Mouse (Mus musculus) cerebral cortex, adult 2 months (tissue): ENCODE measurements around the gene Tenm4.

Experiments
- WGBS: fragments of 180-500 bp; shearing (Covaris S2); methylation state at CpG from one replicate; pipeline ENCODE4 v1.1.7; 2018; 5-methylcytosine and 5-hydroxymethylcytosine counted together

The Tenm4 gene

DNA sequence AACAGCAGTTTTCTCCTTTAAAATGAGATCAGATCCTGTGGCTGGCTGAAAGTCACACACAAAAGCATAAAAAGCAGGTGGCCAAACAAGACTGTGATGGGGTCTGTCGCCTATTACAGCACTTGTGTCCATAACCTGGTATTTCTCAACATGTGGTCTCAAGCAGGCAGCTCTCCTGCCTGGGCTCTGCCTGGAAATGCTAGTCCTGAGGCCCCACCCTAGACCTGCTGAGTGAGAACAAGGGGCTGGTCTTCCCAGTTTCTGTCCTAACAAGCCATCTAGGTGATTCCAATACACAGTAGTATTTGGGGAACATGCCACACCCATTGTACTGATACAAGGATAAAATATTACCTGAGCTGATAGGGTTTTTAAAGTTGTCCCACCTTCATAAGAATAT, 73.8 kb downstream of the Tenm4 start:
- 83% methylated on average over 1 of the region's 1 CpGs for WGBS

DNA sequence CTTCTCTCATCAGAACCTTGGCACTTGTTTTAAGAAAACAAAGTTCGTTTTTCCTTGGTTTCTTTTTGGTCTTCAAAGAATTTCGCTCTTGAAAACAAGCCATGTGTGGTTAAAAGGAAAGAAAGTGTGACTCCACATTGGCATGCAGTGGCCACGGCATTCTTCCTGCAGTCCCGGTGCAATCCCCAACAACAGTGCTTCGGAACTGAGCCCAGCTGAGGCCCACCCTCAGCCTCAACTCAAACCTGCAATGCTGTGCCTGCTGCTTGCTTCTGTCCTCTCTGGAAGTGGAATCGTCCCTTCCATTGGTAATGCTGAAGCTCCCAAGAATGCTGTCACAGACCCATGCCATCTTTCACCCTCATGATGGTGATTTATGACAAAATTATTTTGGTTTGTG, 88.6 kb downstream of the Tenm4 start:
- 52% methylated on average over 6 of the region's 6 CpGs for WGBS

DNA sequence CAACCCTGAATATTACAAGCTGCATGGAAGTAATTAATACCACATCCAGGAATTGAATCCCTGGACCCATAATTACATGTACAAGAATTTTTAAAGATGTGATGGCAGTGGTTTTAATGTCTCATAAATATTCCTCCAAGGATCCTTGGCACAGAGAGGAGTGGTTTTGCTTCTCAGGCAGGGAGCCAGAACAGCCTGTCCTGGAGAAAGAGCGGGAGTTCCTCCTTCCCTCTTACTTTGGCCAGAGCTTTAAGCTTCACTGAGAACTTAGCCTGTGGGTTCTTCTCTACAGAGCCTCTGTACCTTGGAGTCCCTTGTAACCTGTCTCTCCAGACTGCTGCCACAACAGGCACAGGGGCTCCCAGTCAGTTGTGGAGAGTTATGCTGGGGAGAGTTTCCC, 94.9 kb downstream of the Tenm4 start:
- 52% methylated on average over 1 of the region's 1 CpGs for WGBS

DNA sequence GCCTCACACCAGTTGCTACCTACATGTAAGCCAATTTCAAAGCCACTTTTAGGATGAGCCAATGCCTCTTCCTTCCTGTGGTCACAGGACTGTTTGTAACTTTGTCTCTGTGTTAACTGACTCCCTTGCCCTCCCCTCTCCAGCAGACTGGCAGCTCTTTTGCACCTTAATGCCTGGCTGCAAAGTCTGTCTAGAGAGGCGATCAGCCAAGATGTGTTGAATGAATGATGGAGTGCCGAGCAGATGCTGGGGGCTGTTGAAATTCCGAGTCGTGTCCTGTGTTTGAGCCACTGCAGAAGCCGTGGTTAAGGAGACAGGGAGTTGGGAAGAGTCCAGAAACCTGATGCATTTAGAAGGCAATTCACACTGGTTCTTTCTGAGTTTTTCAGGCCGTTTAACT, 96.2 kb downstream of the Tenm4 start:
- WGBS: 24% methylated on average over 6 of the region's 6 CpGs

DNA sequence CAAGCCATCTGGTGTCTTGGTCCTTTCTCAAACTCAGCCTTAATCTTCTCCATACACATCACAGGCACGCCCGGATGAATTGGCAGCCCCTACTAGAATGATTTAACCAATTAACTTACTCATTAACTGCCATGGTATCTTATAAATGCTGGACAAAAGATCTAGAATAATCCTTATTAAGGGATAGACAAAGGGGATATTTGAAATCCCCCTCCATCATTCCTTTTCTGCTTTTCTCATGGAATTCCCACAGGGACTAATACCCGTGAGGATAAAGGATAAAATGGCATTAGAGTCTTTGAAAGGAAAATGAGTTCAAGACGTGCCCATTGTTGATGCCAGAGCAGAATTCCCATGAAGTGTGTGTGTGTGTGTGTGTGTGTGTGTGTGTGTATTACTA, 99.6 kb downstream of the Tenm4 start:
- WGBS: 81% methylated on average over 4 of the region's 4 CpGs

DNA sequence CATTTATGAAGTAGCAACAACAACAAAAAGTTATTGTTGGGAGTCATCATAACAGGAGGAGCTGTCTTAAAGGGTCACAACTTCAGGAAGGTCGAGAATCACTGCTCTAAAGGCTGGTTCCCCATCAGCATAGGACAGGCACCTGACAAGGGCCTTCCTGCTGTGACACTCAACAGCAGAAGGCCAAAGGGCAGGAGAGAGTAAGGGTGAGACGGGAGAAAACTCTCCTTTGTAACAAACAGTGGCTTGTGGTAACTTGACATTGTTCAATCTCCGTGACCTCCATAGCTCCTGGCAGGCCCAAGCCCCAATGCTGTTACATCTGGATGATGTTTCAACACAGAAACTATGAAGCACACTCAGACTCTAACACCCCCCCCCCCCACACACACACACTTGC, 101.0 kb downstream of the Tenm4 start:
- WGBS: 91% methylated on average over 3 of the region's 3 CpGs

DNA sequence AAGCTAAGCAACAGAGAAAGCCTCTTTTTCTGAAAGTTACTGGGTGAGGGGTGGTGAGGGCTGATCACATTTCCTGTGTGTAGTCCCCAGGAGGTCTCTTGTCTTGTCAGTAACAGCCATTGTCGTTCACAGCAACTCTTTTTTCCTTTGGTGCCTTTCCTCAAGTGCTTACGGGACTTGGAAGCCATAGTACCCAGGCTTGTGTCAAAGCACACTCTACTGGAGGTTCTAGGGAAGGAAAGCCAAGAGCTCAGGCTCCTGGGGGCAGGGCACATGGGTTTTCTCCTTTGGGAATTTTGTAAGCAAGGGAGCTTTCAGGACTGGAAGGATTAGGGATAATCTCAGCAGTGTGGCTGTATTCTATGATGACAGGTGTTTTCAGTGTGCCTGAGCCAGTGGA, 103.4 kb downstream of the Tenm4 start:
- WGBS: 82% methylated on average over 2 of the region's 2 CpGs

DNA sequence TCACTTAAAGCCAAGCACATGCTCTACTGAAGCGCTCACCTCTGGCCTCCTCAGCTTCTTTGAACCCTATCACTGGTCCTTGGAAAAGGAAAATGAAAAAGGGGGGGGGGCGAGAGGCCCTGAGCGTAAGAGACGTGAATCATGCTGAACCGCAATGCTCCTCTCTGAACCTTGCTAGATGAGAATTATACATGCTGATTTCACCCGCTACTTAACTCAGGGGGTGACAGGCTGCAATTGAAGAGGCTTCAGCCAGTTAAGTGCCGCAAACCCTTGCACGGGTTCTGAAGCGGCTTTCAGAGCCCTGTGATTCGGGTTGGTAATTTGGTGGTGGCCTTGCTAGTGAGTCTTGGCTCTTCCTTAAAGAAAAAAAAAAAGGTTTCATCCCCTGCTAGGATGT, 106.5 kb downstream of the Tenm4 start:
- 72% methylated on average over 10 of the region's 10 CpGs for WGBS

DNA sequence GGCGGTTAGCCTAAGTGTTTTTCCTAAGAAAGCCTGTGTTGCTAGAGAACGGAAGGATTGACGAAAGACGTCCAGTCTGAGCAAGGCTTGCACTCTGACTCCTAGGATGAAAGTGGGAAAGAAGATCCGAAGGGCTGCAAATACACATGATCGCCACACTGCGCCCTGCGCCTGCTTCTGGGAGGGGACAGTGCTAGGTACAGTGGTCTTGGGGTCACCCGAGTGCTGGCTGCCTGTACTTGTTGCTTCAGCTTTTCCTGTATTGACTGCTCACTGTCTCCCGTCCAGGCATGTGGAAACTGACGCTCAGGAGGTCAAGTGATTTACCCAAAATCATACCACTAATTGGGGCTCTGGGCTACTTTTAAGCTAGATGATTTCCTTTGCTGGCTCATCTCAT, 107.3 kb downstream of the Tenm4 start:
- WGBS: 81% methylated on average over 11 of the region's 11 CpGs

DNA sequence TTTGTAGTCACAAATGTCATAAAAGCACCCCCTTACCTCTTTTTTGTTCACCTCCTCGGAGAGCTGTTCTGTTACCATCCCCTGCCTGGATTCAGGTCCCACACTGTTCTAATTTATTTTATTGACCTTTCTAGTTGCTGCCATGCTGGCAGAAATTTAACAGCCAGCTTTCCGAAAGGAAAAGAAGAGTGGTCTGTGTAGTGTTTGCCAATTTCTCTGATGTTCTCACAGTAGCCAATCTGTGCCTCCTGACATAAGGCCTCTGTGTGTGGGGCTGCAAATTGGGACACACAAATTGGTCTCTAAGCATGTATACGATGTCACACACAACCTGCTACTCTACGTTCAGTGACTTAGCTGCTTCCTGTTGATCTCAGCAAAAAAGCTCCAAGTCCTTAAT, 109.7 kb downstream of the Tenm4 start:
- WGBS: 37% methylated on average over 4 of the region's 4 CpGs

DNA sequence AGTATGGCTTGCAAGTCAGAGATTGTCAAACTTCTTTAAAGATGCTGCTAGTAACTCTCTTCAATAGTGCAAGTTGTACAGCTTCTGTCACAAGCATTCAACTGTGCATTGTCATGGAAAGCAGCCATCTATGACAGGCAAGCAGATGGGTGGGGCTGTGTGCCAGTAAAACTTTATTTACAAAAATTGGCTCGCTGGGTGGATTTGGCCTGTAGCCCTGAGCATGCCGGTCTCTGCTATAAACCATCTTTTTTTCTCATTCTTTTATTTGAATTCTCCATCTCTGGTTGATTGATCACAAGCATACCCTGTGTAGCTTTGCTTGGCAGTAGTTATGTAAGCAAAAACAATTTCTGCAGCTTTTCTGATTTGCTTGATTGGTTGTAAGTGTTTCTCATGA, 119.5 kb downstream of the Tenm4 start:
- 30% methylated on average over 2 of the region's 2 CpGs for WGBS

DNA sequence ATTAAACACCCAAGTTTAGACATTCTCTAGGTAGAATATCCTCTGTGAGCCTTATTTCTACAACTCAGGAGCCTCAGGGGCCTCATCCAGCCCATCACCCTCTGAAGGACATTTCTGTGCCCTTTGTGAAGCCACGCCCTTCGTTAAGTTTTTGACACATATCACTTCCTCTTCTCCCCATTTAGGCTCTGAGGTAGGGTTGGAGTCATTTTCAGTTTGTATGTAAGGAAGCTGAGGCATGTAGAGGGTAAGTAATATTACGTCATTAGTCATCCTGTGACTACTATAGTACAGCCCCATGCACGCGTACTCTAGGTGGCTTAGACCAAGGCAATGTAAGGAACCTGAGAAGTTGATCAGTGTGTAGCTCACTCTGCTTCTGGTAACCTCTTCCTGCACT, 124.9 kb downstream of the Tenm4 start:
- WGBS: 91% methylated on average over 5 of the region's 5 CpGs

DNA sequence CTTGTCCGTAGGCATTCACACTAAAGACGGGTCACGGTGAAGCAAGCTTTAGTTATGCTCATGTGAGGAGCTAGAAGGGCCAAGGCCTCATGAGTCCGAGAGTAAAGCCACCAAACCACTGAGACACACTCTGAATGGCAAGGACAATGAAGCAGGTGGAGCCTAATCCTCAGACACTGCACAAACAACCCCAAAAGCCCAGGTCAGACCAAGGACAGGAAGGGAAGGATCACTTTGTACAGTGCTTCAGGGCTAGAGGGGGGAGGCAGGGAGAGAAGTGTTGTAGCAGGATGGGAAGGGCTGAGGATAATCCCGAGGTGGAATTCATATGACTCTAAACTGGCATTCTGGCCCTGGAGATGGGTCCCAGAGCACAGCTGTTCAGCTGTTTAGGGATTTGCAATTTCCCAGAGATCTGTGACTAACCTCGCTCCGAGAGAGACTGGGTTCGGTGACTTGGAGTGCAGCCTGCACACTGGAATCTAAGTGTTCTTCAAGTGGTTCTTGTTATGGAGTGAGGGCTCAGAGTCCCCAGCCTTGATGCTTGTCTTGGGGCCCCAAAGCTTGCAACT, 129.9 kb downstream of the Tenm4 start:
- 81% methylated on average over 8 of the region's 8 CpGs for WGBS

DNA sequence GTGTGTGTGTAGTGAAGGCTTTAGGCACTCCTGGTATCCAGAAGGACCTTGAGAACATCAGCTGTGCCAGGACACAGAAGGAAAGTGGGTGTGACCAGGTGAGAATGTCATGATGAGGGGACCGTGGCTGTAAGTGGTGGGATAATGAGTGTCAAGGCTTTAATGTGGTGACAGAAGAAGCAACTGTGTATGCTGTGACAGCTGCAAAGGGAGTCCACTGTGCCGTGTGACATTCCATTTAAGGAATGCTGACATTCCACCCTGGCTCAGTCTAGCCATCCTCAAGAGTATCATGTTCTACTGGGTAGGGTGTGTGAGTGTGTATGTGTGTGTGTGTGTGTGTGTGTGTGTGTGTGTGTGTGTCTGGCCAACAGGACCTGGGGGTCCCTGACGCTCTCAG, 130.8 kb downstream of the Tenm4 start:
- WGBS: 59% methylated on average over 3 of the region's 3 CpGs

DNA sequence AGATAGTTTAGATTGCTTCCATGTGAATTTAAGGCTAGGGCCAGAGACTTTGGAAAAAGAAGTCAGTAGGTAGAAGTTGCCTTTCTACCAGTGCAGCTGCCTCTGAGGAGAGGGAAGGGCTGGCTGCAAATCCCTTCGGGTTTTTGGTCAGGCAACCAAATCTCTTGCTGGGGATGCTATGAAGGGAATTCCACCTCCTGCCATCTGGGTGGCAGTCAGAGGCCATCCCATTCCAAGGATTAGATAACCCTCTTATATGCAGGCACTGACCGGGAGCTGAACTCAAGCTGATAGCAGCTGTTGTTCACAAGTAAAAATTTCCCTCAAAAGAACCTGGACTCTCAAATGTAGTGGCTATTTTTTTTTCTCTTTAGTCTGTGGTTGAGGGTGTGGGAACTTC, 132.9 kb downstream of the Tenm4 start:
- 57% methylated on average over 2 of the region's 2 CpGs for WGBS

DNA sequence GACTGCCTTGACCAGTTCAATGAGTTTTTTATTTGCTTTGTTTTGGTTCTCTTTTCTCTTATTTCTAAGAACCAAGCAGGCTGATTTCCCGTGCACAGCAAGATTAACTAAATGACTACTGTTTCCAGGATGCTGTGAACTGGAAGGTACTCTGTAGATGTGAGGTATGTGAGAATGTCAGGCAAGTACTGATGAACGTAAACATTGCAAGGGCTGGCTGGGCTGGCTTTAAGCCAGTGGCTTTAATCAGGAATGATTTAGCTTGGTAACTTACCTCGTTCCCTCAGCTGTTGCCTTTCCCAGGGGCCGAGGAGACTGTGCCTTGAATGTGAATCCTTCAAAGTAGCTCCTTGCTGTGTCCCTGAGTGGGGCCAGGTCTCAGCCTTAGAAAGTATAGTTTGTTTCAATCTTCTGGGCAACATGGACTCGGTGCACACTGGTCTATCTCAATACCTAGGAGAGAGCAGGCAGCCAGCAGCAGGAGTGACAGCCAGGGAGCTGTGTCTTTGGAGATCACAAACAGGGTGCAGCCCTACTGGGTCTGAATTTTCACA, 134.4 kb downstream of the Tenm4 start:
- WGBS: 69% methylated on average over 5 of the region's 5 CpGs

DNA sequence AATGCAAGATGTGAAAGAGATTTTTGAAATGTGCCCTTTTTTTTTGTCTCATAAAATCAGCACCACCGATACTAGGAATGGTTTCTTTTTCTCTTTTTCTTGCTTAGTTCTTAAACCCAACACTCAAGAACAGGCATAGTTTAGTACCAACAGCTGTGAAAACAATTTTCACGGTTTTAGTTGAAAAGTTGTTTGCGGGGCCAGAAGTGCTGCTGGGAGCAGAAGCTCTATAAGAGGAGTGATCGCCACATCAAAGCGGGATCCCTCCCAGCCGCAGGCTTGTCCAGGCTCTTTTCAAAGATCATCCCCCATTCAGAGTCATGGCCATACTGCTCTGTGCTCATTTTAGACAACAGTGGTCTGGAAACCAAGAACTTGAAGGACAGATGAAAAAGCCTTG, 137.1 kb downstream of the Tenm4 start:
- WGBS: 68% methylated on average over 6 of the region's 6 CpGs

DNA sequence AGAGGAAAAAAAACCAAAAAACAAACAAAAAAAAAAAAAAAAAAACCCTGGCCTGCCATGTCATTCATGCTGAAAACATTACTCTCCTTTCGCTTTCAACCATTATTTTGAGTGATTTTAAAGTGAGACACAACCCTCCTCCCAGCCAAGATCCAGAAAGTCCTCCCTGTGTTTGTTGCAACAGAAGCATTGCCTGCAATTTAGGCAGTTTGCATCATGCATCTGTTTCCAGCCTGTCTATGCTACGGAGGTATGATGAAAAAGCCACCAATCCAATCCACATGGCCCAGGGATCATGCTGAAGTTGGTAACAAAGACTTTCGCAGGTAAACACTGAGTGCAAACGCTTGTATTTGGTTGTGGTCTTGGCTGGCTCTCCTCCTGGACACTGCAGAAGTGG, 158.3 kb downstream of the Tenm4 start:
- 87% methylated on average over 4 of the region's 4 CpGs for WGBS

DNA sequence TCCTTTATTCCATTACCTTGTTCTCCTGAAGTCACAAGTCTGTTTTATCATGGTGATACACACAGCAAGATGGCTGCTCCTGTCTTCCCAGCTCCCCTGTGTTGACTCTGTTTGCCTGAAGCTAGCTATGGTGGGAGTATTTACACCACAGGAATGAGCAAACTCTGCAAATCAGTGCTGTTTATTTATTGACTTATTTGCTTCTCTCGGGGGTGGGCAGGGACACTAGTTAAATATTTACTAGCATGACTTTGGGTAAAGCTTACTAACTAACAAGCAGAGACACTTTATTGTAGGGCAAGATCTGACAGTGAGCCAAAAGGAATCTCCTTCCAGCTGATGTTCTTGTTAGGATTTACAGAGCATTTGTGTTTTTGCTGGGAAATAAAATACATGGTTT, 160.1 kb downstream of the Tenm4 start:
- 85% methylated on average over 1 of the region's 1 CpGs for WGBS

DNA sequence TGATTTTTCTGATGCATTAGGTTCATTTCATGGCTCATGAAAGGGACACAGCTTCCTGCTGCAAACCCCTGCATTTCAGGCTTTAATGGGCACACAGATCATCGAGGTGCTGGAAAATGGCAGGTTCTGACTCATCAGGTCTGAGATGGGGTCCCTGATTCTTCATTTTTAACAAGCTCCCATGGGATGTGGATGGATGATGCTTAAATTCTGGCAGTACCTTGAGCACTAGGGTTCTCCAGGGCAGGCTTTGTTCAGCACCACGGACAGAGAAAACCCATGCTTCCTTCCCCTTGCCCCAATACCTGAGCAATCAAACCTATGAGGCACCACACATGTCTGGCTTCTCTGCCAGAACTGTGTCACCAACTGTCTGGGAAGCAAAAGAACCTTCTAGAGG, 163.3 kb downstream of the Tenm4 start:
- 54% methylated on average over 2 of the region's 2 CpGs for WGBS

DNA sequence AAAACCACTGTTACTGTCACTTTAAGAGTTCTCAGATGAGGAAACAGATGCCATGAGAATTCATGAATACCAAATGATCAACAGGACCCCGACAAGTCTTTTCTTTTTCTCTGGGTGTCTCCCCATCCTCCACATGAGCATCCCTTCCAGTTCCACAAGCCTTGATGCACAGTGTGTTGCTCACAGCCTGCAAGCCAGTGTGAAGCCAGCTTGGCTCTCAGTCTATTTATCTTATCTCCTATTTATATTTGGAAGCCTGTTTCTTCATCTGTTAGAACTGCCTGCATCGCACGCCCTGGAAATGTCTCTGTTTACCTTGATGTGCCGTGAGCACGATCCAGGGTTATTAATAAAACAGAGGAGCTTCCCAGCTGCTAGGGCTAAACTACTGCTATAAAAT, 169.8 kb downstream of the Tenm4 start:
- 45% methylated on average over 5 of the region's 5 CpGs for WGBS

DNA sequence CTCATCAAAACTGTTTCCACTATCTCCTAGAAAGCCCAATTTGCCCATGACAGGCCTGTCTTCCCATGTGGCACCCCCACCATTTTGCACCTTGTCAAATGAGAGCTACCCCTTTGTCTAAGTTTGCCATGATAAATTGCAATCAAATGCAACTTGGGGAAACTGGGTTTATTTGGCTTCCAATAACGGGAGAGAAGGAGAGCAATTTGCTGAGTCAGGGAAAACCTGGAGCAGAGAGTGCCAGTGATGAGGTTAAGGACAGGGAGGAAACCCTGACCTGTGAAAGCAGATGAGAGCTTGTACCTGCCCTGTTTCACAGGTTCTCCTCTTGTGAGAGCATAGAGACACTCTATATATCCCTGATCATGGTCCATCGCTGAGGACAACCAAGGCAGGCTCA, 170.4 kb downstream of the Tenm4 start:
- WGBS: 86% methylated on average over 2 of the region's 2 CpGs

DNA sequence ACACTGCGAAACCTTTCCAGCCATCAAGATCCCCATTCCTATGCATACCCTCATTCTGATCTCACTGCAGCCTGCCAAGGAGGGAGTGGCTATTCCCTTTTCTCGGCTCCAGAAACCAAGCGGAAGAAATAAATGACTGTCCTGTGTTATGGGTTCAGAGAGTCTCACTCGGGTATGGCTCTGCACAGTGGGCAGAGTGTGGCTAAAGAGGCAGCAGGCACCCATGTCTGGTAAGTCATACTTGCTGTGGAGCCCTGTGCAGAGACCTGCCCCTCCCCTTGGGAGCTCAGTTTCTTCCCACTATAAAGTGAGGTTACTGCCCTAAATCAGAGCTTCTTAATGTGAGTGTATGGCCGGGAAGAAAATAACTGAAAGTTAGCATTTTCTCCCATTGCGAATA, 171.9 kb downstream of the Tenm4 start:
- 71% methylated on average over 6 of the region's 6 CpGs for WGBS

DNA sequence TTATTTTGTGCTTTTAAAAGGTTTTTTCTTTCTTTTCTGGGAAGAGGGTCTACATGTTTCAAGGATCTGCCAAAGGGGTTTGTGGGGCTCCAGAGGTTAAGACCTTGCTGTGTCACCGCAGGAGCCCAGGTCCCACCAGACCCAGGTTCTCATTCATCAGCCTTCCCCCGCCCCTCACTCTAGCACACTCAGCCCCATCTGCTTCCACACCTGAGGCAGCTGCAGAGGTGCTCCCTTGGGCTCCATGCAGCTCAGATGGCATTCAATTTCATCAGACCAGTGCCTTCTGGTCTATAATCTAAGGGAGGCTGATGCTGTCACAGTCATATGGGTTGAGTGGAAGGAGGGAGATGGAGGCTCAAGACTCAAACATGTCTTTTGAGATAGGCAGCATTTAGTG, 172.6 kb downstream of the Tenm4 start:
- 86% methylated on average over 2 of the region's 2 CpGs for WGBS
